Mouse (Mus musculus) adipose tissue, adult 10 weeks (tissue): ENCODE data around the gene Socs3. TPM values are rescaled to one million over a fixed set of nuclear protein-coding genes. Genes with fewer than 3 reads are reported as not detected.

ENCODE experiments used
- polyA plus RNA-seq: library from polyadenylated mRNA; stranded (reverse); fragments of 350-450 nt; fragmentation: Illumina TruSeq; extraction: RNeasy Lipid Tissue Mini Kit (QIAGEN cat#74804); gene quantifications from one replicate; pipeline ENCODE4 v1.2.3, GENCODE M21; 2014; ENCODE audit warnings: low read depth, low replicate concordance

Gene Socs3
- polyA plus RNA-seq, result 5.8 TPM

GRCm38 (mm10) chr11:117969945-117970872, at the start of gene Socs3:
TSS of gene Socs3 (minus strand) at chr11:117970047.

DNA sequence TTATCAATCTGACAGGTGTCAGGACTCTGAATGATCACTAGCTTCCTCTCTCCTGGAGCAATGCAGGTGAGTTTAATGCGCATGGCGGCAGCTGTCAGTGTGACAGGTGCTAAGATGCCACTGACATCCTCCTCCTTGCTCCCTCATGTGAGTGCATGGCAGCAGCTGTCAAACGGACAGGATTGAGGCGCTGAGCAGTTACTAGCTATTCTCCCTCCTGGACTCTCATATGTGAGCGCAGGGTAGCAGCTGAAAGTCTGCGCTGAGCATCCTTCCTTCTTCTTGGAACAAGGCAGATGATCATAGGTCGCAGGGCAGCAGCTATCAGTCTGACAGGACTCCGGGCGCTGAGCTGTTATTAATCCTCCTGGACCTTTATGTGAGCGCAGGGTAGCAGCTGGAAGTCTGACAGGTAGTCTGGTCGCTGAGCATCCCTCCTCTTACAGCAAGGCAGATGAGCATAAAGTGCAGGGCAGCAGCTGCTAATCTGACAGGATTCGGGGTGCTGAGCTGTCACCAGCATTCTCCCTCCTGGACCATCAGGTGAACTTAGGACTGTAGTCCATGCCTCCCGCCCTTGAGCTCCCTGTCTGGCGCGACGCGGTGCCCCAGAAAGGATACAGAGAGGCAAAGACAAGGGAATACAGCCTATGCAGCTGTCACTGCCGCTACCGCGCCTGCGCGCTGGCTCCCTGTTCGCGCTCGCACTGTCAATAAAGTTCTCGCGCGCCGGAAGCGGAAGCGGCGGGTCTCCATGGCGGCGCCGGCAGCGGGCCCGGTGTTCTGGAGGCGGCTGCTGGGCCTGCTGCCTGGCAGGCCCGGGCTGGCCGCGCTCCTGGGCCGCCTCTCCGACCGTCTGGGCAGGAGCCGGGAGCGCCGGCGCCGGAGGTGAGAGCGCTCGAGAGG, 16.5 kb upstream of the Socs3 start, which contains the start of gene Pgs1:
Gene Pgs1 (plus strand): TSS at position 167 of the 906 bp plus-strand sequence.

Other genes starting within 250 kb of the Socs3 start
- gene Tmc8, start 188.0 kb downstream of the Socs3 start, polyA plus RNA-seq, result 1.9 TPM
- 34.4 TPM for gene Tmc6, start 187.8 kb downstream of the Socs3 start, polyA plus RNA-seq
- not detected for gene 6030468B19Rik, start 172.4 kb downstream of the Socs3 start, polyA plus RNA-seq
- 0.34 TPM for gene Gm20708, start 160.4 kb downstream of the Socs3 start, polyA plus RNA-seq
- 76.4 TPM for gene Syngr2, start 160.4 kb downstream of the Socs3 start, polyA plus RNA-seq
- 6.3 TPM for gene Afmid, start 144.1 kb downstream of the Socs3 start, polyA plus RNA-seq
- gene Tk1, start 144.0 kb downstream of the Socs3 start, polyA plus RNA-seq, result 4.1 TPM
- gene Birc5, start 120.8 kb downstream of the Socs3 start, polyA plus RNA-seq, result 4.9 TPM
- gene Tmem235, start 109.3 kb downstream of the Socs3 start, polyA plus RNA-seq, result not detected
- gene Tha1, start 96.6 kb downstream of the Socs3 start, polyA plus RNA-seq, result 7.8 TPM
- gene Pgs1, start 16.2 kb upstream of the Socs3 start, polyA plus RNA-seq, result 26.4 TPM
- 1.2 TPM for gene Dnah17, start 160.6 kb upstream of the Socs3 start, polyA plus RNA-seq